Mouse (Mus musculus): Measurements from ENCODE around the gene Ptprr.

Ptprr gene

DNA sequence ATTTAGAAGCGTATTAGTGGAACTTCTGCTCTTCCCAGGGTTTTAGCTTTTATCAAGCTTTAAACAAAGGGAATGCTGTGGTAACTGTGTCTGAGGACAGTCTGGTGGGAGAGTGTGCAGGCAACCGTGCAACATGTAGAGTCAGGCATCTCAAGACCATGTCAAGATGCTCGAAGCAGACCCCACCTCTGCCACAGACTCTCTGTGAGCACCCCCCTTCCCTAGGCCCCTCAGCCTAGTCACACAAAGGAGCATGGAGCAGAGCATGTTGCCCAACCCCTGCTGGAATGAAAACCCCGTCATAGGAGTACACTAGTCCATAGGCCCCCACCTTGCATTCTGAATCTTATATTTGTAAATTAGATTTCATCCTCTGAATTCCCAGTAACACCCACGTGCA, 243.5 kb downstream of the Ptprr start:
- intact Hi-C loops (cut with DNase I) = loop anchor here (10.0 kb wide), 1 partner anchor 47 kb away; no protein-coding TSS in a partner anchor

DNA sequence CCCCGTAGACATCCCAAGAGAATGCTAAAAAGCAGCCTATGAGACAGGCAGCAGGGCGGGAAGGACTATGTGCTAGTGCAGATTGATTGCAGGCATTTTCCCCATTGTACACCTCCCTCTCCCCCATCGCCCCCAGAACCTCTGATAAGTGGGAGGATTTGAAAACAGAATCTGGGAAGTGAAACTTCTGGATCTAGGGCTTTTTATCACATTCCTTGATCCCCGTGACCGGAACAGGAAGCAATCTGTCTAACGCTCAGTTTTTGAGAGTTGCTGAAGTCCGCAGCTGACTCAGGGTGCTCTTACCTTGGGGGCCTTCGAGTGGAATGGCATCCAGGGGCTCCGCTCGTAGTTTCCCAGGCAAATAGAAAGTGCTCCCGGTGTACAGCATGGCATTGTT, 246.5 kb downstream of the Ptprr start:
- intact Hi-C loops (cut with DNase I) = loop anchor here (10.0 kb wide), 1 partner anchor 50 kb away; no protein-coding TSS in a partner anchor

- intact Hi-C loops (cut with DNase I) = loop anchor here (10.0 kb wide), 1 partner anchor 52 kb away; no protein-coding TSS in a partner anchor
Measured at GRCm38 (mm10) chr10:116266561-116267433, 248.8 kb downstream of the Ptprr start.

- intact Hi-C loops (cut with DNase I) = loop anchor here (10.0 kb wide), 1 partner anchor 53 kb away; no protein-coding TSS in a partner anchor
Measured at GRCm38 (mm10) chr10:116267434-116267822, 249.4 kb downstream of the Ptprr start.

DNA sequence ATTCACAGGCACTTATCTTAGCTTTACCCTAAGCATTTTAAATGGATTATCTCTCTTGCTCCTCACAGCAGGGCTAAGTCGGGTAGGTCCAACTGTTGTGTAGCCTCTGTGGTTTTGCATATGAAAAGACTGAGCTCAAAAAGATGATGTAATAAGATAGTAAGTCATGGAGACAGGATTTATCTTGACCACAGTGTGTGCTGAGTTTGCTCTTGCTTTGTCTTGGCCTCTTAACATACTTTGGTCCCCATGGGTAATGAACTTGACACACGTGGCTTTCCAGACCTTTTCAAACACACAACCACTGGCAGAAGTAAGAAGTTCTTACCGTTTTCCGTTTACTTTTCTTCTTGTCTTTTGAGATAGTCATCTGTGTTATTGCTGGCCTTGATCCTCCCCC, 250.3 kb downstream of the Ptprr start:
- intact Hi-C loops (cut with DNase I) = loop anchor here (10.0 kb wide), 1 partner anchor 54 kb away; no protein-coding TSS in a partner anchor

- intact Hi-C loops (cut with DNase I) = no loop called here
Measured at GRCm38 (mm10) chr10:116270646-116271469, 252.8 kb downstream of the Ptprr start.

DNA sequence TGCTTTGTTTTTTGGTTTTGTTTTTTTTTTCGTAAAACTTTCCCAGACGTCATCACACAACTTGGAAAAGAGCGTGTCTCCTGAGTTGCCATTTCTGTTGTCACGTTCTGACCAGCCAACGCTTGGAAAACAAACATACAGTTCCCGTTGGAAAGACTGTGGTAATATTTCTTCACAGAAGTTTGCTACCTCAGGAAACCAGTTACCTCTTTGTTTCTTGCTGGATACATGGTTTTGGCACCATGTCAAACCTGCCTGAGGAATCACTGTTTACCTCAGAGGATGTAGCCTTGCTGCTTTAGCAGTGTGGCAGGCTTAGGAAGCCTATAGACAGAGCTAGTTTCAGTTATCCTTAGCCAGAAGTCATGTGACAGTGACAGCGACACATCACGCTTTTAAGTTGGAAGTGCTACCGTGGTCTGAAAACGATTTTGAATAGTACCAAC, 253.5 kb downstream of the Ptprr start:
- intact Hi-C loops (cut with DNase I) = no loop called here

GRCm38 (mm10) chr10:116272156-116272555, 254.1 kb downstream of the Ptprr start:
- intact Hi-C loops (cut with DNase I) = no loop called here

GRCm38 (mm10) chr10:116275280-116275679, 257.3 kb downstream of the Ptprr start, which contains the start of gene Ptprb:
Gene Ptprb (plus strand): TSS chr10:116275523.
- intact Hi-C loops (cut with DNase I) = no loop called here

DNA sequence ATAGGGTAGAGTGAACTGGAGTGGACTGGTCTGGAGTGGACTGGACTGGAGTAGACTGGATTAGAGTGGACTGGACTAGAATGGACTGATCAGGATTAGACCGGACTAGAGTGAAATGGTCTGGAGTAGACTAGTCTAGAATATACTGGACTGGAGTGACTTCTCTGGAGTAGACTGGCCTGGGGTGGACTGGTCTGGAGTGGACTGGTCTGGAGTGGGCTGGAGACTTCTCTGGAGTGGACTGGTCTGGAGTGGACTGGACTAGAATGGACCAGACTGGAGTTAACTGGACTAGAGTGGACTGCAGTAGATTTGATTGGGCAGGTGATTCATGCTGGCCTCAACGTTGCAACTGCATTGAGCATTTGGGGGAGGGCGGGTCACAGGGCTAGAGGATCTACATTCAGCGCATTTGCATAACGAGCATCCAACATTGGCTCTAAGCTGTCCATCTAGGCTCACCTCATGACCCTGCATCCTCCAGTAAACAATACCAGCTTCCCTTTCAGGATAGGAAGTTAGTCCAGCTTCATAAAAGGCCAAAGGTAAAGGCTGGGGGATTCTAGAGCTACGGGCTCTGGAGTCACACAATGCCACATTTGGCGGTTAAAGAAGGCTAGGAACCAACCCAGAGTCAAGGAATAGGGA, 268.8 kb downstream of the Ptprr start:
- intact Hi-C loops (cut with DNase I) = no loop called here

- intact Hi-C loops (cut with DNase I) = no loop called here
Measured at GRCm38 (mm10) chr10:116288130-116288529, 270.1 kb downstream of the Ptprr start.

DNA sequence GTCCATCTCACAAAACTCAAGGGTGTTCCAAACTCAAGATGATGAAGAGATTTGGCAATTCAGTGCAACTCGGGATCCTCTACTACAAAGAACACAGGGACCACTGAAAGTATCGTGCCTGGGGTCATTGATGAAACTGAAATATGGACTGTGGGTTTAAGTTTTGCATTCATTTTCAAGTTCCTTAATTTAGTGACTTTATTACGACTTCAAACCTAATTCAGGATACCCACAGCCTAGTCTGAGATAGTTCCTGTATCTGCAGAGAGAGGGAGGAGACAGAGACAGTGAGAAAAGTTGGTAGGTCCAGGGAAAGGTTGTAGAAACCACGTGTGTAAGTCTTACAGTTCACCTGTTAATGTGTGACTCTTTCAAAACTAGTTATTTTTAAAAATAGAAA, 272.5 kb downstream of the Ptprr start:
- intact Hi-C loops (cut with DNase I) = no loop called here

GRCm38 (mm10) chr10:116291153-116291755, 273.2 kb downstream of the Ptprr start:
- intact Hi-C loops (cut with DNase I) = no loop called here

- intact Hi-C loops (cut with DNase I) = no loop called here
Measured at GRCm38 (mm10) chr10:116296439-116296838, 278.4 kb downstream of the Ptprr start.

DNA sequence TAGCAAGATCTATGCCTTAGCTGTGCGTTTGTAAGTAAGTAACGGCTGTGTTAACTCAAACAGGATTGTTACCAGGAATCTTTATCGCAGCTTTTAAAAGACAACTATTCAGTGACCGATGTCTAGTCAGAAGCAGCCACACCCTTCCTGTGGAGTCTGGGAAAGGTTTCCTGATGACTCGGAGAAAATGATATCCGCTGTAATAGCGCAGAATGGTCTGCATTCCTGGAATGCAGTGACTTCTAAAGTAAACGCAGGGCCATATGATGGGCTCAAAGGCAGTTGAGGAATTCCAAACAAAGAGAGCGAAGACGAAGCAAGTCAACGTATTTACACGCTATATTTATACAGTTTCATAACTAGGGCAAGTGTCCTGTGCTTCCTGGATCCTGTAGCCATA, 279.8 kb downstream of the Ptprr start:
- intact Hi-C loops (cut with DNase I) = no loop called here

- intact Hi-C loops (cut with DNase I) = no loop called here
Measured at GRCm38 (mm10) chr10:116300824-116301223, 282.8 kb downstream of the Ptprr start.

- intact Hi-C loops (cut with DNase I) = no loop called here
Measured at GRCm38 (mm10) chr10:116301258-116301657, 283.2 kb downstream of the Ptprr start.

GRCm38 (mm10) chr10:116304355-116304754, 286.3 kb downstream of the Ptprr start:
- intact Hi-C loops (cut with DNase I) = no loop called here

- intact Hi-C loops (cut with DNase I) = no loop called here
Measured at GRCm38 (mm10) chr10:116309460-116309859, 291.4 kb downstream of the Ptprr start.

GRCm38 (mm10) chr10:116310516-116311210, 292.6 kb downstream of the Ptprr start:
- intact Hi-C loops (cut with DNase I) = no loop called here

All from adrenal gland (tissue).